Mouse (Mus musculus): ENCODE measurements around the gene Foxe3. TPM values are rescaled to one million over a fixed set of nuclear protein-coding genes. Genes with fewer than 3 reads are reported as not detected.

Foxe3 gene
- polyA plus RNA-seq, 1 experiment from 2014 or later = not detected

GRCm38 (mm10) chr4:114912705-114913593, 12.9 kb downstream of the Foxe3 start:
- Histone ChIP-seq H3K4me1 (replicated peaks) (peaks cover 15% of the 10 kb centered on the region), H3K4me3 (no peak overlapping the region), H3K27ac (replicated peaks) (no peak overlapping the region), H3K27me3 (peaks cover 95% of the 10 kb centered on the region), H3K36me3 (no peaks in the 10 kb centered on the region), H3K4me2 (no peak overlapping the region), H3K9ac (no peak overlapping the region), H3K9me3 (no peaks in the 10 kb centered on the region)
- no peak for ATAC-seq (ENCODE audit: low FRiP score, low read depth)
- WGBS = 2% methylated on average over 35 of the region's 35 CpGs

- Histone ChIP-seq H3K36me3 (no peaks in the 10 kb centered on the region), H3K4me1 (replicated peaks) (peaks cover 20% of the 10 kb centered on the region), H3K27ac (replicated peaks) (no peak overlapping the region), H3K27me3 (peaks cover 97% of the 10 kb centered on the region), H3K9me3 (no peaks in the 10 kb centered on the region), H3K9ac (0 out of 2 replicates have a peak overlapping the region, but pooled peaks have one; percentile 3), H3K4me3 (peak overlapping the region; percentile 39), H3K4me2 (peak overlapping the region; percentile 63)
- WGBS = 2% methylated on average over 20 of the region's 20 CpGs
- no peak for ATAC-seq (ENCODE audit: low FRiP score, low read depth)
These were observed 16.0 kb downstream of the Foxe3 start for GRCm38 (mm10) chr4:114909602-114910484.

DNA sequence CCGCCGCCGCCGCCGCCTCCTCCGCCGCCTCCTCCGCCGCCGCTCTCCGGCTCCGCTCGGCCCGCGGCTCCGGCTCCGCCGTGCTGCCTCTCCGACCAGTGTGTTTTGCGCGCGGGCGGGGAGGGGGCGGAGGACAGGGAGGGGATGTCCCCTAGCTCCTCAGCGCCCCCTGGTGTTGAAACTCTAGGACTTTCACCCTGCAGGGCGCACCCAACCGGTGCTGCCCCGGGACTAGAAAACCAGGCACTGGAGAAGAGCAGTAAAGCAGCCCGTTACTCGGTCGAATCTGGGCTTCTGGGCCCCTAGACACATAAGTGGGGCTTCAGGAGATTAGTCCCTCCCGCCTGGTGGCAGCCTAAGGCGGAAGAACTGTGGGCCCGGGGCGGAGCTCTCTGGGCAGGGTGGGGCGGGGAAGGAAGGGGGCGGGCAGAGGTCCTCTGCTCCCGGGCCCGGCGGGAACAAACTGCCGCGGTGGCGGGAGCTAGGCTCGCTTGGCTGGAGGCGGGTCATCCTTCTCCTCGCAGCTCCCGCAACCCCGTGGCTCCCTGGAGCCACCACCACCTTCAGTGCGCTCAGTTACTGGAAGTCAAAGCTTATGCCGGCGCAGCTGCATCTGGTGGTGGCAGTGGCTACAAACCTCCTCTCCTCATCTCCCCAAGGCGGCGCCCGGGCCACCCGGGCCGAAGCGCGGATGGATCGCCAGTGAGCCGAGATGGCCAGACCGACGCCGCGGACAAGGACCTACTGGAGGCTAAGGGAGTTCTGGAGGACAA, 16.8 kb downstream of the Foxe3 start, which contains the start of gene Foxd2:
TSS of gene Foxd2 (minus strand) at position 45 of the 773 bp plus-strand sequence.
- Histone ChIP-seq H3K36me3 (no peaks in the 10 kb centered on the region), H3K4me2 (peak within 1 kb of the TSS; percentile 63), H3K9me3 (no peaks in the 10 kb centered on the region), H3K4me3 (peak within 1 kb of the TSS; percentile 39), H3K4me1 (replicated peaks) (peaks cover 20% of the 10 kb centered on the region), H3K9ac (0 out of 2 replicates have a peak within 1 kb of the TSS, but pooled peaks have one; percentile 3), H3K27me3 (peaks cover 97% of the 10 kb centered on the region), H3K27ac (replicated peaks) (no peak within 1 kb of the TSS)
- peak; percentile 74 for ATAC-seq (ENCODE audit: low FRiP score, low read depth)
- under 1% methylated on average over 39 of the region's 64 CpGs for WGBS

- no peaks in the 10 kb centered on the region for H3K36me3 ChIP-seq
- peak overlapping the region; percentile 39 for H3K4me3 ChIP-seq
- H3K27me3 ChIP-seq = peaks cover 97% of the 10 kb centered on the region
- no peak overlapping the region for H3K9ac ChIP-seq
- peaks cover 20% of the 10 kb centered on the region for H3K4me1 ChIP-seq (replicated peaks)
- no peaks in the 10 kb centered on the region for H3K9me3 ChIP-seq
- peak; percentile 21; the same call in 1 of the 2 replicates for ATAC-seq (ENCODE audit: low FRiP score, low read depth)
- peak overlapping the region; percentile 63 for H3K4me2 ChIP-seq
- under 1% methylated on average over 77 of the region's 103 CpGs for WGBS
- no peak overlapping the region for H3K27ac ChIP-seq (replicated peaks)
These were observed 17.6 kb downstream of the Foxe3 start for GRCm38 (mm10) chr4:114907951-114908828.

GRCm38 (mm10) chr4:114907056-114907917, 18.5 kb downstream of the Foxe3 start:
- ATAC-seq (ENCODE audit: low FRiP score, low read depth) = no peak
- H3K9me3 ChIP-seq = no peaks in the 10 kb centered on the region
- peak overlapping the region; percentile 63 for H3K4me2 ChIP-seq
- H3K27me3 ChIP-seq = peaks cover 96% of the 10 kb centered on the region
- H3K27ac ChIP-seq (replicated peaks) = no peak overlapping the region
- no peaks in the 10 kb centered on the region for H3K36me3 ChIP-seq
- under 1% methylated on average over 73 of the region's 74 CpGs for WGBS
- peaks cover 20% of the 10 kb centered on the region for H3K4me1 ChIP-seq (replicated peaks)
- no peak overlapping the region for H3K9ac ChIP-seq
- peak overlapping the region; percentile 39 for H3K4me3 ChIP-seq

DNA sequence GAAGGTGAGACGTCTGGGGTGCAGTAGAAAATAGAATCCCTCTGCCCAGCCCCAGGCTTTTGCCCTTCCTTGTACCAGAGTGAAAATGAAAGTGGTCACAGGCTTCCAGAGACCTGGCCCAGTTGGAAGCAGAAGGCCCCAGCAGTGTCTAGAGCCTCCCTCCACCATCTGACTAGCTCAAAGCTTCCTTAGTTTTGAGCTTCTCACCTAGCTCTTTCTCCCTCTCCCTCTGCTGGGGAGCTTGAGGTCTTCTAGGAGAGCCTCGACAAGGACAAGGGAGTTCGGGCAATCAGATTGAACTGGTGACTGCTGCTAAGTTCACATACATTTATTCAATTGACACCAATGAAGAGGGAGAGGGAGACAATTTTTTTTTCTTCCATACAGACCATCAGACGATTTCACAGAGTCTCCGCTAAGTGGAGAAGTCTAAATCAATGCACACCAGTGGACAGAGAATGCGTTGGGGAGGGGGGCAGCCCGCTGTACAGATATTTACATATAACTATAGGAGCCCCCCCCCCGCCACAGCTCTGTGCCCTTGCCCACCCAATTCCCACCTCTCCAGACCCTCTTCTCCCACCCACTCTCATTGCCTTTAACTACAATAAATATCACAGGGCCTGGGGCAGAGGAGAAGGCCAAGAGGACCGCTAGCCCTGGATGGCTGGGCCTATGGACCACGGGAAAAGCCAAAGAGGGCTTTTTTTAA, 19.7 kb downstream of the Foxe3 start:
- Histone ChIP-seq H3K9ac (no peak overlapping the region), H3K4me2 (no peak overlapping the region), H3K9me3 (no peaks in the 10 kb centered on the region), H3K27me3 (peaks cover 93% of the 10 kb centered on the region), H3K36me3 (no peaks in the 10 kb centered on the region), H3K27ac (replicated peaks) (no peak overlapping the region), H3K4me1 (replicated peaks) (peaks cover 20% of the 10 kb centered on the region), H3K4me3 (no peak overlapping the region)
- ATAC-seq (ENCODE audit: low FRiP score, low read depth) = no peak
- whole genome bisulfite sequencing = 12% methylated on average over 10 of the region's 10 CpGs

DNA sequence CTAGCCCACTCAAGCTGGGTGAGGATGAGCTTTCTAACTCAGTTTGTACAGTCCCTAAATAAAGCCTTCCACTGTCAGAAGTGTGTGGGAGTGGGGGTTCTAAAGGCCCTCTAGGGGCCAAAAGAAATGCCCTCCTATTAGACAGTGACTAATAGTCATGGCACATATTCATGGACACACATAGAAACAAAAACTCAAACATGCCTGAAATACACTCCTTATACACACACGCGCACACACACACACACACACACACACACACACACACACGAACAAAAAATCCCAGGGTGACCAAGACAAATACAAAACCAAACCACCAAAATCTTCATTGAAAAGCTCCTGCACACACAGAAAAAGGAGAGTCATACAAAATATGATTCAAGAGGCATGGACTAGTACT, 20.3 kb downstream of the Foxe3 start:
- H3K4me1 ChIP-seq (replicated peaks) = peaks cover 20% of the 10 kb centered on the region
- H3K27me3 ChIP-seq = peaks cover 91% of the 10 kb centered on the region
- H3K9me3 ChIP-seq = no peaks in the 10 kb centered on the region
- ATAC-seq (ENCODE audit: low FRiP score, low read depth) = no peak
- no peaks in the 10 kb centered on the region for H3K36me3 ChIP-seq
- H3K27ac ChIP-seq (replicated peaks) = no peak overlapping the region
- no peak overlapping the region for H3K4me3 ChIP-seq
- 44% methylated on average over 3 of the region's 3 CpGs for WGBS
- H3K9ac ChIP-seq = no peak overlapping the region
- H3K4me2 ChIP-seq = no peak overlapping the region

GRCm38 (mm10) chr4:114903422-114903782, 22.4 kb downstream of the Foxe3 start:
- ATAC-seq (ENCODE audit: low FRiP score, low read depth) = no peak
- Histone ChIP-seq H3K9me3 (no peaks in the 10 kb centered on the region), H3K4me2 (no peak overlapping the region), H3K36me3 (no peaks in the 10 kb centered on the region), H3K27ac (replicated peaks) (no peak overlapping the region), H3K9ac (no peak overlapping the region), H3K27me3 (peaks cover 91% of the 10 kb centered on the region), H3K4me1 (replicated peaks) (peaks cover 9% of the 10 kb centered on the region), H3K4me3 (no peak overlapping the region)
- WGBS = 0% methylated on average over 11 of the region's 11 CpGs

DNA sequence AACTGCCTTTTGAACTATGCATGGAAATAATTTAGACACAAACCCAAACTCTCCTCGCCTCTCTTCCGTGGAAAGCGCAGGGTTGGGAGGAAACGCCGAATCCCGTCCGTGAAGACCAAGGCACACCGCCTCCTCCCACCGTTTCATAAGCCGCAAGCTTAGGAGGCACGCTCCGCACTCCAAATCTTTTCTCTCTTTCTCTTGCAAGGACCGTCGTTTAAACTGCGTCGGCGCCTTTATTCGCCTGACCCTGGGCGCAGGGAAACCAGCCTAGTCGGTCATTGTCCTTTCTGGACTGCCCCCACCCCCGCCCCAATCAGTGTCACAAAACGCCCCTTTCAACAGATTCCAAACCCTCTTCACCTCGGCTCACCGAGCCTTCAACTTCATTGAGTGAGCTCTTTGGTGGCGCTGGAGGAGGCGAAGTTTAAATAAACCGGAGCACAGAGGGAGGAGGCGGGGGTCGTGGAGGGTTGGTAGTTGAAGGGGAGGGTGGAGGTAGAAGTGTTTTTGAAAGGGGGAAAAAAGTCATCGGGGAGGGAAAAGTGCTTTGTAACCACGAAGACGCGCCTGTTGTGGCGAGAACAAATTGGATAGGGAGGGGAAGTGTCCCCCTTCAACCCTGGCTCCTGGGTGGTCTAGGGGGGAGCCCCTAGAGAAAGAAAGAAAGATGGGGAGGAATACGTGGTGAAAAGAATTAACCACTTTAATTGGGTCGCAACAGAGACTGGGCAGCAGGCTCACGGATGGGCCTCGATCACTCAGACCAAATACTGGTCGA, 23.0 kb downstream of the Foxe3 start:
- Histone ChIP-seq H3K4me3 (no peak overlapping the region), H3K27me3 (peaks cover 93% of the 10 kb centered on the region), H3K36me3 (no peaks in the 10 kb centered on the region), H3K4me1 (replicated peaks) (peaks cover 4% of the 10 kb centered on the region), H3K27ac (replicated peaks) (no peak overlapping the region), H3K9ac (no peak overlapping the region), H3K4me2 (no peak overlapping the region), H3K9me3 (no peaks in the 10 kb centered on the region)
- WGBS = 1% methylated on average over 39 of the region's 39 CpGs
- ATAC-seq (ENCODE audit: low FRiP score, low read depth) = no peak

Measured in hindbrain, embryonic 15.5 days (tissue).